Mouse (Mus musculus) brain, embryonic 14.5 days (tissue): ENCODE data around the gene Inpp4a.

Experiments
- CTCF ChIP-seq: fragments of 200-500 bp; IDR thresholded peaks from 2 replicates; pipeline ENCODE4 v1.5.1; 2012; ENCODE audit warnings: inconsistent platforms, mild to moderate bottlenecking, moderate library complexity, borderline replicate concordance; ENCODE audit not compliant: insufficient read depth, insufficient read length; ENCODE audit errors: extremely low read depth
- POLR2A ChIP-seq: fragments of 200-500 bp; IDR thresholded peaks from 2 replicates; pipeline ENCODE4 v1.6.1; 2012; ENCODE audit warnings: mild to moderate bottlenecking, inconsistent platforms, borderline replicate concordance; ENCODE audit not compliant: poor library complexity, insufficient read depth, insufficient read length, severe bottlenecking; ENCODE audit errors: extremely low read depth

DNA sequence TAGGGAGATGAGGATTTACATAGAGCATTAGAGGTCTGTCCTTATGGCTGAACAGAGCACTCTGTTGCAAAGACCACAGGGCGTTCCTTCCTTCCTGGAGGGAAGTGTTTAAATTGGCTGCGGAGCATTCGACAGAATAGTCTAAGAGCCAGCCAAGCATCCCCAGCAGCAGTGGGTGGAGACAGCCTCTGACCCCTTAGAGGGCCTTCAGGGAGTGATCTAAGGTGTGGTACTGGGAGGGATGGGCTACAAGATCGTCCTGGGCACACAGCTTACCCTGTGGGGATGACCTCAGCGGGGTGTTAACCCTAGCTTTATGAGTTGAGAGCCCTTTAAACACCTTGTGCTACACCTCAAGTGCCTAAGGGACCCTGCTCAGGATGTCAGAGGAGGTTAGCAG lies 24.9 kb downstream of the Inpp4a start:
- TF ChIP-seq POLR2A = no peak
- TF ChIP-seq CTCF = no peak
